Mouse (Mus musculus) heart, postnatal 0 days (tissue): ENCODE results near the gene Tmem30c. TPM values are rescaled to one million over a fixed set of nuclear protein-coding genes. Genes with fewer than 3 reads are reported as not detected.
"Not testable (repeated sequence)": the region's sequence is repeated elsewhere in the genome, so short reads cannot be mapped to it uniquely, and the experiment has no call there.

Experiments used
- ATAC-seq: fragments of 200-750 bp; cut with Nextera tagmentation; 2 replicates; pipeline ENCODE4 v1.8.0; 2017; ENCODE audit warnings: low read depth, moderate number of reproducible peaks, moderate library complexity; ENCODE audit not compliant: insufficient read depth
- DNase-seq: peaks from one replicate; pipeline ENCODE4 v3.0.0-alpha.2; 2016; ENCODE audit warnings: low spot score
- H3K27ac ChIP-seq: fragments of 300-500 bp; sonication (generic); 2 replicates; pipeline ENCODE4 v1.5.1; 2014; ENCODE audit warnings: low read depth, mild to moderate bottlenecking
- H3K27me3 ChIP-seq: fragments of 300-500 bp; sonication (generic); 2 replicates; pipeline ENCODE4 v1.6.1; 2014; ENCODE audit warnings: low read length, mixed read lengths; ENCODE audit not compliant: control insufficient read depth, insufficient read depth
- H3K36me3 ChIP-seq: fragments of 300-500 bp; sonication (generic); replicated peaks from 2 replicates; pipeline ENCODE4 v1.6.1; 2014; ENCODE audit warnings: low read length, mixed read lengths; ENCODE audit not compliant: control insufficient read depth, insufficient read depth
- H3K4me1 ChIP-seq: fragments of 300-500 bp; sonication (generic); 2 replicates; pipeline ENCODE4 v1.6.1; 2014; ENCODE audit warnings: antibody characterized with exemption; ENCODE audit not compliant: control insufficient read depth, insufficient read depth
- H3K4me2 ChIP-seq: fragments of 300-500 bp; sonication (generic); 2 replicates; pipeline ENCODE4 v1.6.1; 2014; ENCODE audit warnings: low read depth, mild to moderate bottlenecking, low read length, moderate library complexity
- H3K4me3 ChIP-seq: fragments of 300-500 bp; sonication (generic); 2 replicates; pipeline ENCODE4 v1.5.1; 2014; ENCODE audit warnings: low read depth, low read length
- H3K9ac ChIP-seq: fragments of 300-500 bp; sonication (generic); replicated peaks from 2 replicates; pipeline ENCODE4 v1.6.1; 2014; ENCODE audit warnings: low read depth, low read length, mixed read lengths
- H3K9me3 ChIP-seq: fragments of 300-500 bp; sonication (generic); replicated peaks from 2 replicates; pipeline ENCODE4 v1.6.1; 2016; ENCODE audit warnings: low read length; ENCODE audit not compliant: control insufficient read depth
- CTCF ChIP-seq: IDR thresholded peaks from 2 replicates; pipeline ENCODE4 v1.5.1; 2016; ENCODE audit warnings: antibody characterized with exemption, control low read depth, low read depth
- EP300 ChIP-seq: IDR thresholded peaks from 2 replicates; pipeline ENCODE4 v1.6.1; 2016; ENCODE audit warnings: antibody characterized with exemption, low read depth
- WGBS: fragments of 180-500 bp; shearing (Covaris S2); extraction: QIAGEN DNeasy Blood & Tissue Kit; methylation state at CpG from one replicate; pipeline ENCODE4 v1.1.7; 2014; 5-methylcytosine and 5-hydroxymethylcytosine counted together
- polyA plus RNA-seq: library from polyadenylated mRNA; unstranded; fragments of >200 nt; fragmentation: Nextera tagmentation; extraction: Ambion mirVana; gene quantifications from 2 replicates; pipeline ENCODE4 v1.2.1, GENCODE M21; 2015
- total RNA-seq: library from RNA; depleted of rRNA; stranded (reverse); fragments of >200 nt; gene quantifications from 2 replicates; pipeline ENCODE4 v1.2.3, GENCODE M21; 2014; ENCODE audit warnings: low replicate concordance

Gene Tmem30c
- total and polyA plus RNA-seq, 2 experiments from 2014 or later, result 0.04 TPM; not detected in 1

DNA sequence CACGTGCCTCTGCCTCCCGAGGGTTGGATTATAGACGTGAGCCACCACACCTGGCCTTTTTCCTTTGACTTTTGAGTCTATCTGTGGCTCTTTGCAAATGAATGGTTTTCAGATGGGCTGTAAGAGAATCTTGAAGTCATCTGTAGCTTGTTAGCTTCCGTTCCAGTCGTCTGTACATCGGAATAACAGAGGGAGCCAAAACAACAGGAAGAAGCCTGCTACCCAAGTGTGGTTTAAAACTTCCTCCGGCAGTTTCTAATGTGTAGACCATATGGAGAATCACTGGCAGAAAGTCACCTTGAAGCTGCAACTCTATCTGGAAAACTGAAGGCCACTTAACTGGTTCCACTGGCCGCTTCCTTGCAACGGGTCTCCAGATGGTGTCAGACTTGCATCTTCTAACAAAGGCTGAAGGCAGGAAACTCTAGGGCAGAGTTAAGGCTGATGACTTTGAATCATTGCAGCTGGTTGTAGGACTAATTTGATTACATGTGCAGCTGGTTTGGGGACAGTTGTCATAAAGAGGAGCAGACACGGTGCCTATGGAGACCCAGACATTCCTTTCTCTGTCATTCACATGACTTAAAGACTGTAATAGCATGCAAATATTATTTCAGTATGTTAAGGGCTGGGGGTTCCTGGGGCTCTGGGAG, 49.3 kb downstream of the Tmem30c start:
- no peak overlapping the region for H3K27ac ChIP-seq
- no peak overlapping the region for H3K4me3 ChIP-seq
- H3K9me3 ChIP-seq, result no peaks in the 10 kb centered on the region
- no peaks in the 10 kb centered on the region for H3K4me1 ChIP-seq
- H3K27me3 ChIP-seq, result no peaks in the 10 kb centered on the region
- peak; percentile 47 for TF ChIP-seq CTCF
- TF ChIP-seq EP300, result 0 out of 2 replicates have a peak, but pooled peaks have one; percentile 20
- DNase-seq, result peak; percentile 36
- no peak overlapping the region for H3K4me2 ChIP-seq
- WGBS, result 41% methylated on average over 10 of the region's 10 CpGs
- ATAC-seq, result peak; percentile 60
- no peak overlapping the region for H3K9ac ChIP-seq
- no peaks in the 10 kb centered on the region for H3K36me3 ChIP-seq

DNA sequence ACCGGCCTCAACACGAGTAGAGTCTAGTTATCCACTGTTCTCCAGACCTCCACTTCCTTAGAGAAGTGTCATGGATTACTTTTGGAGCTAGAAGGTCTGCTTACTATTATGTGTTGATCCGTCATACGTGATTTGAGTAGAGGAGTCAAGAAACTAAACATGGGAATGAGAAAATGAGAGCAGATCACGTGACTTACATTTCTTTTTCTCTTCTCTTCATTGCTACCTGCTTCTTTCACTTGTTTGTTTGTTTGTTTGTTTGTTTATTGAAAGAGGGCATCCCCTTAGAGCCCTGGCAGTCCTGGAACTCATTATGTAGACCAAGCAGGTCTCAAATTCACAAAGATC, 49.8 kb downstream of the Tmem30c start:
- Histone ChIP-seq H3K27ac (no peak overlapping the region), H3K27me3 (no peaks in the 10 kb centered on the region), H3K36me3 (no peaks in the 10 kb centered on the region), H3K9ac (no peak overlapping the region), H3K4me3 (no peak overlapping the region), H3K9me3 (no peaks in the 10 kb centered on the region), H3K4me1 (no peaks in the 10 kb centered on the region), H3K4me2 (no peak overlapping the region)
- 79% methylated on average over 5 of the region's 5 CpGs for WGBS
- no peak for ATAC-seq
- no peak for DNase-seq
- no peak for TF ChIP-seq CTCF
- TF ChIP-seq EP300, result no peak

DNA sequence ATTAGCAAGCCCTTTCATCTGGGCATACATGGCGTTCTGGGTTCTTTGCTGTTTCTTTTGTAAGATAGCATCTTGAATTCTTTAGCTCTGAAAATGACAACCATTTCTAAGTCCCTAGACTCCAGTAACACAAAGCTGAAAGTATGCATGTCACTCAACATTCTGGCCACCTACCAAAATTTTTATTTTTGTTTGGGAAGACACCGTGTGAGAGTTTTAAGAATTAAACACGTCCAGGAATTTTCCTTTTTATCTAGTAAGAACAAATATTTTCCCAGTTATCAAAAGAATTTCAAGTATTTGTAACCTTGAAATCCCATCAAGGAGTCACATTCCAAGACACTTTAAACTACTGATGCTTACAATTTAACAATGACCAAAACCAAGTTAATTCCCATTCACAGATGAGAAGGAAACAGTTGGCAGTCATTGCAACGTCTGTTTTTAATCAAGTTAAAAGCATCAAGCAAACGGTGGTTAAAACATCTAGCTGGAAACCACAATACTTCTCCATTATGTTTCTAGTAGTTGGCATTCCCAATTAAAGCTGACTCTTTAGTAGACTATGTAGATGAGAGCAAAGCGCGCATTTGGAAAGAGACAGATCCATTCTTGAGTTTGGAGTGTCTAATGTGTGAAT, 56.7 kb downstream of the Tmem30c start:
- 35% methylated on average over 7 of the region's 7 CpGs for WGBS
- Histone ChIP-seq H3K27me3 (no peaks in the 10 kb centered on the region), H3K36me3 (no peaks in the 10 kb centered on the region), H3K9ac (no peak overlapping the region; the same call in 1 of the 2 replicates), H3K4me3 (no peak overlapping the region), H3K4me1 (no peaks in the 10 kb centered on the region), H3K4me2 (0 out of 2 replicates have a peak overlapping the region, but pooled peaks have one; percentile 18), H3K27ac (no peak overlapping the region), H3K9me3 (no peaks in the 10 kb centered on the region)
- no peak for TF ChIP-seq EP300
- no peak for TF ChIP-seq CTCF
- DNase-seq (no peak), ATAC-seq (no peak)

DNA sequence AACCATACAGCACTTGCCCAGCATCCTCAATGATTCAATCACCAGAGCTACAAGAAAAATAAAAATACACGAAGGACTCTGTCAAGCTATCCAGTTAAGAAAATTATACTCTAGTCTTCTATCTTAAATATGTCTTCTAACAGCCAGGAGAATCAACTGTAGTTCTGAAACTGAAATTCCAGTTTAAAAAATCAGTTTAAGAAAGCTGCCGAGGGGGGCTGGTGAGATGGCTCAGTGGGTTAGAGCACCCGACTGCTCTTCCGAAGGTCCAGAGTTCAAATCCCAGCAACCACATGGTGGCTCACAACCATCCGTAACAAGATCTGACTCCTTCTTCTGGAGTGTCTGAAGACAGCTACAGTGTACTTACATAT, 60.7 kb downstream of the Tmem30c start:
- not testable (repeated sequence) for H3K9me3 ChIP-seq, H3K9ac ChIP-seq, H3K36me3 ChIP-seq, H3K27ac ChIP-seq, H3K27me3 ChIP-seq, DNase-seq, ATAC-seq
- H3K4me3 ChIP-seq, result peak overlapping the region; percentile 91
- peaks cover 16% of the 10 kb centered on the region for H3K4me1 ChIP-seq
- H3K4me2 ChIP-seq, result peak overlapping the region; percentile 45
- 72% methylated on average over 4 of the region's 5 CpGs for WGBS

DNA sequence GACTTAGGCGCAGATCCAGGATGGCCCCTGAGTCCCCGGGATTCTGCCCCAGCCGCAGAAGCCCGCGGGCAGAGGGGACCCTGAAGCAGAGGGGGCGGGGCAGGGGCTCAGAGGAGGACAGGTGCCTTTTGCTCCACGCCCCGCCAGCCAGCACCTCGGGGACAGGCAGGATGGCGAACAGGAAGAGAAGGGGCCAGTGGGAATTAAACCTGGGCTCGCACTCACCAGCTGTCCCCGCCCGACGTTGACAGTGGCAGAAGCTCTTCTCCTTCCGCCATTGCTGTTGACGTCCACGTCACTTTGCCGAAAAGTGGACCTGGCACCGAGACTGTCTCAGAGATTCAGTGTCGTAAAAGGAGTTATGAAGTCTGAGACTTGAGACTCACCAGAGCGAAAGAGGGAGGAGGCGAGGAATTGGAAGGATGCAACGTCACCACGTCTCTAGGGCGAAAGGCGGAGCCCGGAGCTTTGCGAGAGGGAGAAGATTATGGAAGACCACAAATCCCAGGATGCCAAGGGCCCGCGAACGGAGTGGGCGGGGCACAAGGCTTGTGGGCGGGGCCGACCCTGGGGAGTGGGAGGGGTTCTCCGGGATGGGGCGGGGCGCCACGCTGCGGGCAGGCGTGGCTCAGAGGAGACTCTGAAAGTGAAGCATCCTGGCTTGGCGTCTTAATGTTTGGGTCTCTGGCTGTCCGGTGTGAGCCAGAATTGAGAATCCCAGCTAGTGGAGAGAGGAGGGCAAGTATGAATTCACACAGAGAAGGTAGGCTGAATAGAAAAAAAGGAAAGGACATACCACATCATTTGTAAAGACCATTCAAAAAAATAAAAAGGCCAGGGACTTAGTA, 61.4 kb downstream of the Tmem30c start, which contains the start of gene Tbc1d23:
Gene Tbc1d23, minus strand, starts transcription at position 416 of the 848 bp plus-strand sequence.
- no peak for TF ChIP-seq CTCF
- no peak for TF ChIP-seq EP300
- Histone ChIP-seq H3K9ac (peak within 1 kb of the TSS; percentile 82), H3K36me3 (no peaks in the 10 kb centered on the region), H3K9me3 (no peaks in the 10 kb centered on the region), H3K4me3 (peak within 1 kb of the TSS; percentile 91), H3K27ac (peak within 1 kb of the TSS; percentile 78), H3K4me2 (peak within 1 kb of the TSS; percentile 80), H3K27me3 (no peaks in the 10 kb centered on the region), H3K4me1 (peaks cover 17% of the 10 kb centered on the region)
- DNase-seq (peak; percentile 99), ATAC-seq (peak; percentile 97)
- WGBS, result under 1% methylated on average over 42 of the region's 42 CpGs
